Mouse (Mus musculus): ENCODE data around the gene Hap1.
"Not testable (repeated sequence)": the region's sequence is repeated elsewhere in the genome, so short reads cannot be mapped to it uniquely, and the experiment has no call there.

Gene Hap1

GRCm38 (mm10) chr11:100355151-100355951 is 577 bp downstream of the Hap1 start:
- DNase-seq (ENCODE audit: low spot score) = peak; percentile 56

GRCm38 (mm10) chr11:100352076-100352857 is 3.7 kb downstream of the Hap1 start:
- DNase-seq (ENCODE audit: low spot score) = no peak

- DNase-seq (ENCODE audit: low spot score) = no peak
These were observed 11.7 kb downstream of the Hap1 start for GRCm38 (mm10) chr11:100344269-100344668.

GRCm38 (mm10) chr11:100335731-100336130 is 20.2 kb downstream of the Hap1 start:
- DNase-seq (ENCODE audit: low spot score) = no peak

GRCm38 (mm10) chr11:100333944-100334457 is 21.9 kb downstream of the Hap1 start, which contains the start of gene Gast:
TSS of gene Gast (plus strand) at chr11:100334407.
- no peak for DNase-seq (ENCODE audit: low spot score)

GRCm38 (mm10) chr11:100332766-100333515 is 23.0 kb downstream of the Hap1 start:
- peak; percentile 62 for DNase-seq (ENCODE audit: low spot score)

- not testable (repeated sequence) for DNase-seq (ENCODE audit: low spot score)
These were observed 25.0 kb downstream of the Hap1 start for GRCm38 (mm10) chr11:100330816-100331375.

- no peak for DNase-seq (ENCODE audit: low spot score)
These were observed 25.7 kb downstream of the Hap1 start for GRCm38 (mm10) chr11:100330235-100330634.

- DNase-seq (ENCODE audit: low spot score) = no peak
These were observed 28.2 kb downstream of the Hap1 start for GRCm38 (mm10) chr11:100327761-100328160.

- no peak for DNase-seq (ENCODE audit: low spot score)
These were observed 28.6 kb downstream of the Hap1 start for GRCm38 (mm10) chr11:100327316-100327715.

GRCm38 (mm10) chr11:100325062-100325629 is 30.8 kb downstream of the Hap1 start:
- DNase-seq (ENCODE audit: low spot score) = no peak

GRCm38 (mm10) chr11:100323578-100323977 is 32.4 kb downstream of the Hap1 start:
- peak; percentile 66 for DNase-seq (ENCODE audit: low spot score)

GRCm38 (mm10) chr11:100322591-100323258 is 33.2 kb downstream of the Hap1 start:
- no peak for DNase-seq (ENCODE audit: low spot score)

- not testable (repeated sequence) for DNase-seq (ENCODE audit: low spot score)
These were observed 34.2 kb downstream of the Hap1 start for GRCm38 (mm10) chr11:100321479-100322305.

GRCm38 (mm10) chr11:100320701-100321410 is 35.1 kb downstream of the Hap1 start:
- DNase-seq (ENCODE audit: low spot score) = not testable (repeated sequence)

GRCm38 (mm10) chr11:100320172-100320630 is 35.7 kb downstream of the Hap1 start:
- peak; percentile 95 for DNase-seq (ENCODE audit: low spot score)

- peak; percentile 100 for DNase-seq (ENCODE audit: low spot score)
These were observed 36.3 kb downstream of the Hap1 start, which contains the start of gene Eif1 for GRCm38 (mm10) chr11:100319492-100320171. TSS of gene Eif1 (plus strand) at chr11:100319885.

Measured in layer of hippocampus, adult 11-12 months (tissue).